Mouse (Mus musculus): ENCODE measurements around the gene Chchd10. TPM values are rescaled to one million over a fixed set of nuclear protein-coding genes. Genes with fewer than 3 reads are reported as not detected.
A peak's percentile ranks its signal among the peaks of the same experiment; 100 is the strongest.
"Not testable (repeated sequence)": the region's sequence is repeated elsewhere in the genome, so short reads cannot be mapped to it uniquely, and the experiment has no call there.

Chchd10 gene
- total RNA-seq (2021): 1,000 to 10,000 TPM; 1,047 to 1,196 TPM
- long read RNA-seq, experiment 1, transcript Chchd10-201 (4 exons, 939 nt): major isoform, 1,168 of 1,238 reads
- long read RNA-seq, experiment 1, transcript Chchd10-202 (2 exons, 405 nt): minor isoform, 12 of 1,238 reads
- long read RNA-seq, experiment 1, partial matches to known transcripts: 48 of 1,238 reads
- long read RNA-seq, experiment 1, other reads (novel, unspliced or antisense): 10 of 1,238 reads
- long read RNA-seq, experiment 2, transcript Chchd10-201 (4 exons, 939 nt): major isoform, 807 of 852 reads
- long read RNA-seq, experiment 2, transcript Chchd10-202 (2 exons, 405 nt): minor isoform, 10 of 852 reads
- long read RNA-seq, experiment 2, partial matches to known transcripts: 28 of 852 reads
- long read RNA-seq, experiment 2, other reads (novel, unspliced or antisense): 6 of 852 reads

DNA sequence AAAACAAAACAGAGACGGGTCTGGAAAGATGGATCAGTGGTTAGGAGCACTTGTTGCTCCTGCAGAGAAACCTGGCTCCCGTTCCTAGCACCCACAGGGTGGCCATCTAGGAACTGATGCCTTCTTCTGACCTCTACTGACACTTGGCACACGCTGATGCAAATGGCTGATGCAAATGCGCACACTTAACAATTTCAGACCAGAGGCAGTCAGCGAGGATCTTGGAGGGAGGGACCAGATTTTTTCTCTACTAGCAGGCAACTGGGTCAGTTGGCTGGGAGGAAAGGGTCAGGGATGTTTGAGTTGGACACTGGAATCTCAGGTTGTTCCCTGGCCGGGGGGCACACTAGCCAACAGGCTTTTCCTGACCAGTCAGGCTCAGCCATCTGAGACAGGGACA, at the start of gene Chchd10:
TSS of gene Chchd10 (plus strand) at position 240 of the 400 bp plus-strand sequence.
- DNase-seq: no peak

DNA sequence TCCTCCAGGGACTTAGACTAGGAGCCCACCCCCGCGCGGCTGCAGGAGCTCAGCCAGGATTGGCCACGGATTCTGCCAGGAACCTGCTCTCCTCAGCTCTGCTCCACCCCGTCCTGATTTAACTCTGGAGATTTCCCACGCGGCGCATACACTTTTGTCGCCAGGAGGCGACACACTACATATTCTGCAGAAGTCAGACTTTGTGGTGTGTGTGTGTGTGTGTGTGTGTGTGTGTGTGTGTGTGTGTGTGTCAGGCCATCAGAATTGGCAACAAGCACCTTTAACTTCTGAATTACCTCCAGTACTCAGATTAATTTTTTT, 49.7 kb upstream of the Chchd10 start:
- DNase-seq: peak; percentile 77 to 83

DNA sequence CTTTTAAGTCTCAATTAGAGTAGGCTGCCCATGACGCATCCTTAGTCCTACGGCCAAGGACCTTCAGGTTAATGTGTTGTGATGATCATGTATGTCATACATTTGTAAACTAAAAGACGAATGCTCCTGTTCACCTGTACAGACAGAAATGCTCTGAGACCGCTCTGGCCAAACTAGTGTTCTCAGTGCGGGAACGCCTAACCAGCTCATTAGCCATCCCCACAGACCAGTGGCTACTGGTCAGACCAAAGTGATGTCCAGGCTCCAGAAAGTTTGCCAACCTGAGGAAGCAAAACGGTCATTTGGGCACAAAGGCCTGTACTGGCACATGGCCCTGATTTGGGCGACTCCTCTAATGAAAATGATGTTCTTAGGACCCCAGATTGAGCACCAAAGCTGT, 48.2 kb upstream of the Chchd10 start:
- no peak for DNase-seq

DNA sequence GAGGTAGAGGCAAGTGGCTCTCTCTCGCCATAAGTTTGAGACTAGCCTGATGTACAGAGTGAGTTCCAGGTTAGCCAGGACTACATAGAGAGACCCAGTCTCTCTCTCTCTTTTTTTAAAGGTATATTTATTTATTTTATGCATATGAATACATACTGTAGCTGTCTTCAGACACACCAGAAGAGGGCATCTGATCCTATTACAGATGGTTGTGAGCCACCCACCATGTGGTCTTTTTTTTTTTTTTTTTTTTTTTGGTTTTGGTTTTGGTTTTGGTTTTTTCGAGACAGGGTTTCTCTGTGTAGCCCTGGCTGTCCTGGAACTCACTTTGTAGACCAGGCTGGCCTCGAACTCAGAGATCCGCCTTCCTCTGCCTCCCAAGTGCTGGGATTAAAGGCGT, 45.4 kb upstream of the Chchd10 start:
- DNase-seq: not testable (repeated sequence)

DNA sequence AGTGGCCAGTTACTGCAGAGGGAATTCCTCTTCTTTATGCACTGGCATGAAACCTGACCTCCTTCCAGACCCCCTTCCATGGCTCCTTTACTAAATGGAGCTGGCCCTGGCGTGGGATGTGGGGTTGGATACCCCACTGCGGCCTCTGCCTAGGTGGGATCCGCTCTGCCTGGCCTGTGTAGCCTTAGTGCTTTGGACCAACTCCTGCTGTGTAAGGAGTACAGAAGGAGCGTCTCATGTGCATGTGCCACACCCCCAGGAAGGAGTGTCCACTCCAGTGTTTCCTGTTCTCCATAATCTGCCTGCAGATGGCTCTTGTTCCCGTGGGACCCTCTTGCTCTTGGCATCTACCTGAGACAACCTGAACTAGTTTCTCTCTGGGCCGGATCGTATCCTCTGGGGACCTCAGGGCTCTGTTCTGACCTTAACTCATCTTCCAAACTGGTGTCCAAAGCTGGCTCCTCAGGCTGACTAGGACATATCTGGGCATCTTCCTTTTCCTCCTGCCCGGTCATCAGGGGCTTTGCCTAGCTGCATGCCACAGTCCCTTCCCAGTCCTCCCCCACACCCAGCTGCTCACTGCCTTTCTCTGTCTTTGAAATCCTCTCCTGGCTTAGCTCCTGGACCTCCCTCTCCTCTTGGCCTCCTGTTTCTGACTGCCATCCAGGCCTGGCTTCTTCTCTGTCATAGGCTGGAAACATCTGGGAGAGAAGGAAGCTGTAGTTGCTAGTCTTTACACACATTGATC, 43.4 kb upstream of the Chchd10 start:
- DNase-seq: no peak

DNA sequence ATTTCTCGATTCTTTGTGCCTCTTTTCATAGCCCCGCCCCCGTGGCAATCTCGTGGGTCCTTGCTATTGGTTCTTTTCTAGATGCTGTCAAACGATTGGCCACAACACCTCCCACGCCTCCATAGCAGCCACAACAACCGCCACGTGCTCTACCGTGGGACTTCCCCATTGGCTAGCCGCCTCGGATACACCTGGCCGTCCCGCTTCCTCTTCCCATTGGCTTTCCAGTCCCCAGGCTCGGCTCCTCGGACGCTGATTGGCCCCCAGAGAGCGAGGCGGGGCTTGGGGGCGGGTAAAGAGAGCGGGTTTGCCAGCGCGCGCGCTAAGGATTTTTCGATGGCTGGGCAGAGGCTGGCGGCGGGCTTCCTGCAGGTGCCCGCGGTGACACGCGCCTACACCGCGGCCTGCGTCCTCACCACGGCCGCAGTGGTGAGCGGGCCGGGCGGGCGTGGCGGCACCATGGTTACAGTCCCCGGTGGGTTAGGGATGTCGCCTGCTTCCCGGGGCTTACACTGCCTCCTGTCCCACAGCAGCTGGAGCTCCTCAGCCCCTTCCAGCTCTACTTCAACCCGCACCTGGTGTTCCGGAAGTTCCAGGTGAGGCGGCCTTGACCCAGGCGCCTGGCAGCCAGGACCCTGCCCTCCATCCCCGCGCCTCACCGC, 39.7 kb upstream of the Chchd10 start, which contains the start of gene Derl3:
TSS of gene Derl3 (plus strand) at position 325 of the 662 bp plus-strand sequence.
- peak; percentile 95 for DNase-seq

DNA sequence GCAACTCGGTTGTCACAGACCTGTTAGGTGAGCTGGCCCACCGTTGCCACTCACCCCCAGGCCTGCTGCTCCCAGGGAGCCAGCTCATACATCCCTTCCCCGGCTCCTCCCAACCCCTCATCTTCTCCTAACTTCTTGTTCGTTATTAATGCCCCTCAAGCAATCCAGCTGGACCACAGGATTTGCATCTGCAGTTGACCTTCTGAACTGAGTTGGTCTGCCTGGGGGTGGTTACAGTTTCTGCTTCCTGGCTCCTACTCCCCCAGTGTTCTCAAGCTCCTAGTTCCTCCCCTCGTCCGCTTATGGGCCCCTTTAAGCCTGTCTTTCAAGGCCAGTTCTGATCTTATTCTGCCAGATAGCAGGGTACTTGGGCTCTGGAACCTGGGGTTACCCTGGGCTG, 38.3 kb upstream of the Chchd10 start:
- DNase-seq: no peak

DNA sequence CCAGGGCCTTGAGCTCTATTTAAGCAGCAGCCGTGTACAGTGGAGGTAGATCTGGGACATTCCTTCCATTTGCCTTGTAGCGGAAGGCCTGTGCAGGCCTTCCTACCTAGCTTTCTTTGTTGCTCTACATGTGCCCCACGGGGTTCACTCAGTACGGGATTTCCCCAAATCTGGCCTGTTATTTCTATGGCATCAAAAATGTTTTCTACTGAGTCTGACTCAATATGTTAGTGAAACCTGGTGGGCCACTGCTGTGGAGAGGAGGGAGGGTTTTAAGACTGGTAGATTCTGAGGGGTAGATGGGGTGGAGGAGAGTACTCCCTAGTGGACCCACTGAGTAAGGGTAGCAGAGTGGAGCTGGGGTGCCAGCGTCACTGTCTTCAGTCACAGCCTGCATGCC, 37.2 kb upstream of the Chchd10 start:
- DNase-seq: no peak

DNA sequence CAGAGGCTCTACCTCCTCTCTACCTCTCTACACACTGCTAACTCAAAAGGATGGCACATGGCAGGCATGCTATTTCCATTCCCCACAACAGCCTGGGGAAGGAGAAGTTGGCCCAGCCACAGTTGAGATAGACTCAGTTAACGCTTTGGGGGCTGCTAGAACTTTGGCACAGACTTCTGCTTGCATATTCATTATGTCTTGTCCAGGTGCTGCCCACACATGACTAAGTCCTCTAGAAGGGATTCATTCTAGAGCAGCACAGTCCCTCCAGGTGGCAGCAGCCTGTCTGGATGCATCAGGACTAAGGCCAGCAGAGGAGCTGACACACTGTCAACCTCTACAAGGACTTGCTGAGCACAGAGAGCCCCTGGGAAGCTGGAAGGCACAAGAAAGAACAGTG, 36.7 kb upstream of the Chchd10 start:
- DNase-seq: no peak

DNA sequence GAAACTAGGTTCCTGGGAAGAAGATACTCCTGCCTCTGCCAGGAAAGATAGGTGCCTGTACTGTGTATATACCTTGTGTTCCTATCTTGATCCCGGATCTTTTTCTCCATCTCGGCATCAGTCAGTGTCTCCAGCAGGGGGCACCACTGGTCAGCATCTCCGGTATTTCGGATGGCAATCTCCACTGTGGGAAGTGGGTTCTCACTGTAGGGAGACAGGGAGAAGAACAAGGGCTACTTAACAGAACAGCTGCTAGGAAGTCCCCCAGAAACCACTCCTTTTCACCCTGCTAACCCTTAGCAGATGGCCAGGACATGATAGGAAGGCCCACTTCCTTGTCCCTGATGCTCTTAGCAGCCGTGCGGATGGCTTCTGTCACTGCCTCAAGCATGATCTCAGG, 35.6 kb upstream of the Chchd10 start:
- peak; percentile 76 to 88 for DNase-seq

DNA sequence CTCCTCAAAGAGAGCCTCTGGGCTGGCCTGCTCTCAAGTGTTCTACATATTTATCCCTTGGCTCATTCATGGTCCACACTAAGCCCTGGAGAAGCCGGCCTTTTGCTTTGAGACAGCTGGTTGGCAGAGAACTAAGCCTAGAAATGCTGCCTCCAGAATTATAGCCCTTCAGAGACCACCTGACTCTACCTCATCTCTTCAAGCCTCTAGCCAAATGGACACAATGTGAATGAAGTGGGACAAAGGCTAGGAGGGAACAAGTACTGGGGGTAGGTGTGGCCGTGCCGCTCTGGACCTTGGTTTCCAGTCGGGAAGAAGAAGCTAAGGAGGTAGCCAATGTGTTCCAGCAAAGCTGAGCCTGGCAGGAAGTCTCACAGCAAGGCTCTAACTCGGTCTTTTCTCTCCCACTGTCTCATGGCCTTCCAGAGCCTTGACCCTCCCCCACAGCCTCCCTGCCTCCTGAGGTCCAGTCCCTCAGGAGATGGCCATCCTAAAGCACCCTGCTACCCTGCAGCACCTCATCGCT, 34.8 kb upstream of the Chchd10 start:
- peak; percentile 24 to 44 for DNase-seq

DNA sequence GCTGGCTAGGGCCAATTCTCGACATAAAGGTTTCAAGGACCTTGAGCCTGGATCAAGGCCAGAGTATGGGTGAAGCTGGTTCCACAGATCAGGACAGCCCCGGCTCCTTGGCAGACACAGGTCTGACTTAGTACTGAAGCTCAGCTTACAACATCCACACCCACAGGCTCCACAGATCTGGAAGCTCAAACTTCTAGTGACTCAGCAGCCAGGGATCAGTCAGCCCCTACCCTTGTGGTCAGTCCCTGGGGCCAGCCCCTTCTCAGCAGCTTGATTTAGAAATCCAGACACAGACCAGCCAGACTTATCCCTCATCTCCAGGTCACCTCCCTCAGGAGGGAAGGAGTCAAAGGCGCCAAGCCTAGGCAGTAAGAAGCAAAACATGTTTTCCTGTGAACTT, 34.1 kb upstream of the Chchd10 start:
- DNase-seq: peak; percentile 74 to 80

DNA sequence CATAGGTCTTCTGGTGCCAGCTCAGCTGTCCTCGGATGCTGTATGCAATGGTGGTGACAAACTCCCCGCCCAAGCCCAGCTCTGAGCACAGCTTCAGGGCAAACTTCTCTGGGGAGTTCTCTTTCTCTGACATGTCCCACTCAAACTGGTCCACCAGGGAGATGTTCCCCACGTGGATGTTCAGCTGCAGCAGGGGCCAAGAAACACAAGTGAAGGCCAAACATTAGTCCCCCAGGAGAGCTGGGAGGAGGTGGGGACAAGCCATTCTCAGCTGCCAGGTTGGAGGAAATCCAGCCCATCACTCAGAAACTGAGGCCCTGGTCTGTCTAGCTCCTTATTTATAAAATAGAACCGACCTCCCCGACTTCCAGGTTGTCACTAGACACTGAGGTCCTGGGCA, 28.5 kb upstream of the Chchd10 start:
- no peak for DNase-seq

DNA sequence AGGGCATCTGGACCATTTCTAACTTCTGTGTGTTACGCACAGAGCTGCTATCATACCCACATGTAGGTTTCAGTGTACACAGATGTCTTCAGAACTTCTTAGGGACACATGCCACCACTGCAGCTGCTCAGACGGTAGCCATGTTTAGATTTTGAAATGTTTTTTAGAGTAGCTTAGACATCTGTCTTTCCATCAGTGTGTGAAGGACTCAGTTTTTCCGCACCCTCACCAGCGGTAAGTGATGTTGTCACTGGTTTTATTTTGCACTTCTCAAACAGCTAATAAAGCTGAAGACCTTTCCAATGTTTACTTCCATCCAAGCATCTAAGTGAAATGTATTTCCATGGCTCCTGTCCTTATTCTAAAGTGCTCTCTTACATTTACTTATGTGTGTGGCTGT, 26.0 kb upstream of the Chchd10 start:
- DNase-seq: no peak

DNA sequence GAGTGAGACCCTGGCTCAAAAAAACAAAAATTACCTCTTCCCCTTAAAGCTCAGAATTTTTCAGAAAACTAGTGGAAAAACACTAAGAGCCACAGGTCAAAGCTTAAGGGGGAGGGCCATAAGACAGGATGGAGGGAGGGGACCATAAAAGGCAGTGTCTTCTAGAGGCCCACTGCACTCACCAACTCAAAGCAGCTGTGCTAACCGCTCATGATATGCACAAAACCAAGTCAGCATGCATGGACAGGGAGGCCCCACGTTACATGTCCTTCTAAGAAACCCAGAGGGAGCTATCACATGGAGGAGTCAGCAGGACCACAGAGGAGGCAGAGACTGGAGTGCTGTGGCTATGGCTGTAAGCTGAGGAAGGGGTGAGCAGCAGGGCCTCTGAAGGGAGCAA, 22.2 kb upstream of the Chchd10 start:
- no peak for DNase-seq

DNA sequence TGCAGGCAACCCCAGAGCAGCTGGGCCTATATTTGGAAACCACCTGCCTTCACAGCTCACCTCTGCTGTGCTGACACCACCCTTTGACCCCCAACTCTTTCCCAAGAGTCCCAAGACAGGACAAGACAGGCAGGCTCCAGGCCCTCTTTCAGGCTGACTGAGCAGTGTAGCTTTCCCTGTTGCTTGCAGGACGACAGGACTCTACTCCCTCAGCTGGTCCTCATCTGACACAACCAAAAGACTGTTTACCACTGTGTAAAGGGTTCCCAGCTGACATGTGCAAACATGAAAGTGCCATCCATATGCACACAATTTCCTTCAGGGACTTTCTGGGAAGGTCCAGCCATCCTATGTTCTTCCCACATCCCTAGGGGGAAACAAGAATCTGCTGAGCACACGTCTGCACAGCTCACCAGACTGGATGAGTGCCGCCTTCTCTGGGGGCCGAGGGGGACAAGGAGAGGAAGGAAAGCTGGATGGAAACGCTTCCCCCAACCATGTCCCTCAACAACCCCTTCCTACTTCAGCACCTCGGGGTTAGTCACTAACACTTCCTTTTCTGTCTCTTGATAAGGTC, 19.8 kb upstream of the Chchd10 start:
- no peak for DNase-seq

DNA sequence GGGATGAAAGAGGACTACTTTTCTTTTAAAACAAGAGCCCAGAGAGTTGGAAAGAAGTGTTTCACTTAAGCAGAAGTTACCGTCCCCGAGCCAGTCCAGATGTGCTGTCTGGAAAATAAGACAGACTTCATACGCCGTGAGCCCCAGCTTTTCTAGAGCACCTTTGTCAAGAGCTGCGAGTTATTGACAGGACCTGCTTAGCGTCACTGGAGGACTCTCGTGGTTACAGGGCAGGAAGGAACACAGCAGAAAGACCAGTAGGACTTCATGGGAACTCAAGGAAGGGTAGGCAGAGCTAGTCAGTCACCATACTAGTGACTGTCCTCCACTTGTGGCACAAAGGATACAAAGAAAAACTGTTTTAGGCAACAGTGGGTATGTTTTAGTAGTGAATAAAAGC, 17.4 kb upstream of the Chchd10 start:
- DNase-seq: no peak

DNA sequence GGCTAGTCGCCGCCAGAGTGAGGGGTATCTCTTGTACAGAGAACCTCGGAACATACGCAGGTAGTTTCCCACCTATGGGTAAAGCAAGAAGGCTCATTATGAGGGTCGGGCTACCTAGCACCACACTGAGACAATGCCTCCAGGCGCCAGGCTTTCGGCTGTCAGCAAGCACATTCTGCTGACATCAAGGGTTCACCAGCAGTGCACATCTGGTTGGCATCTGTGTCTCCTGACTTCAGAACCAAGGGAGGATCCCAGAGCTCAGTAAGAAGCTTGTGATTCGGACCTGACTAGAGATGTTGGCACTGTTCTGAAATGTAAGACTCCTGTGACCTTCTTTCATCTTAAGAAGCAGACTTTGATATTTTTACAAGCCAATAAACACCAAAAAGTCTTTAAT, 16.1 kb upstream of the Chchd10 start:
- no peak for DNase-seq

DNA sequence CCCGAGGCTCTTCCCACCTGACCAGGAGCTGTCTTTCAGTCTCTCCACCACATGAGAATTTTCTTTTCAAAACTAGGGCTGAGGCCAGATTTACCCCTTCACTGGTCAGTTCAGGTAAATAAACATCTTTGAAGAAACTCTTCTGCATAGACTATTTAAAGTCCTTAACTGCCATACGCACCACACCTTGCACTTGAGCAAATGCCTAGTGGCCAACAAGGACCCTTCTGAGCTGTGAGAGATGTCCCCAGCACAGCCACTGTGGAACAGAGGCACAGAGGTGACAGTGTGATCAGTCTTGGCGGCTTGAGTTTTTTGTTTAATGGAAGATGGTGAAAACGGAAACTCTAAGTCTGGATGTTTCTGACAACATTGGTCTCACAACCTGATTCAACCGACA, 13.9 kb upstream of the Chchd10 start:
- DNase-seq: no peak

DNA sequence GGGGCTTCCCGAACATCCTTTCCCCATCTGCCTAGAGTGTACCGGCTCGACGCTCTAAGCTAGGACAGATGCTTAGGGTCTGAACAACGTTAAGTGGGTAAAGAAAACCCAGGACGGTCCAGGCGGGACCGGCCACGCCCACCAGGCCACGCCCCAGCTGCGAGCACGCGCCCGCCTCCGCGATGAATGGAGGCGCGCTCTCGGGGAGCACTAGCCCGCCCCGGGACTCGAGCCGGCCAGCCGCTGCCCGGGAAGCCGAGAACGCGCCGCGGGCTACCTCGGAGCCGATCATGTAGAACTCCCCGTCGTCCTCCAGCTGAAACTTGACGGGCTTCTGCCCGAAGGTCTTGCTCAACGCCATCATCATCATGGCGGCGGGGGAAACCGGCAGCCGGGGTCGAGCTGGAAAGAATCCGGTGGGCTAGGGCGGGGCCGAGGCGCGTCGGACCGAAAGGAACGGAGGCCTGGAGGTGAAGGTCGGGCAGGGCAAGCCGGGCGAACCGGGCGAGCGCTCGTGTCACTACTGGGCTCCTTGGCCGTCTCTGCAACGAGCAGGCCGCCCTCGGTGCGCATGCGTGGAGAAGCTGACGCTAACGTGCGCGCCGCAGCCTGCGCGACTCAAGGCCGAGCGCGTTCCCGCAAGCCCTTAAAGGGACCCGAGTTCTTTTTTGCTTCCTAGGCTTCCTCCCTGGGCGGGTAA, 11.8 kb upstream of the Chchd10 start, which contains the start of gene Smarcb1:
TSS of gene Smarcb1 (minus strand) at position 592 of the 700 bp plus-strand sequence.
- peak; percentile 95 for DNase-seq

DNA sequence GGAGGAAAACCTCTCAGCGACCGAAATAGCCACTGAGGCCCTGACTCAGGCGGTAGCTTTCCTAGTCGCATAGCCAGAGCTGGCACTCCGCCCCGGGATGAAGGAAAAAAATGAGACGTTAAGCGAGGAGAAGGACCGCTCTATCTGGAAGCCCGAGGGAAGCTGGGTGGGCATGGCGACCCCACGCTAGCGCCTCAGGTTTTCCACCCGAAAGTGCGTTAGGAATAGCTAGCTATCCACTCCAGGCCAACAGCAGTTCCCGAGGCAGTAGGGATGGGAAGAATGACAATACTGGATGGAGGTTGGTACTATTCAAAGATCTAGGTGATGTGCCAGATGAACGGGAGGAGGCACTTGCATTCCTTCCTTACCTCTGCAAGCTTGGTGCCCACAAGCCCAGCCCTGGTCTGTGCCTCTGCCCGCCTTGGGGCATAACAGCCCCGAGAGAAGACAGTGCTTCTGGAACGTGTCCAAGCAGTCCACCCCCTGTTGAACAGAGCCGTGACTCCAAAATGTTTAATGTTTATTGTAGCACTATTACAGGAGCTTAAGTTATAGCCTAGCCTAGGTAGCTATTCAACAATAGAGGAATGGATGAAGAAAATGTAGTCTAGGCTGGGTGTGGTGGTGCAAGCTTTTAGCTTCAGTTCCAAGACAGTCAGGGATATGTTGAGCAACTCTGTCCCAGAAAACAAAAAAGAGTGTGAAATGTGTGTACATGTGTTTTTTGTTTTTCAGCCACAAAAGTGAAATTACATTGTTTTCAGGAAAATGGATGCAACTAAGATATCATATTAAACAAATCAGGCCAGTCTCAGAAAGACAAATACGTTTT, 11.0 kb upstream of the Chchd10 start:
- no peak for DNase-seq

All from adrenal gland, postnatal 36 days (tissue).